Mouse (Mus musculus): ENCODE results near the gene Olfr1272. TPM values are rescaled to one million over a fixed set of nuclear protein-coding genes. Genes with fewer than 3 reads are reported as not detected.
"Not testable (repeated sequence)": the region's sequence is repeated elsewhere in the genome, so short reads cannot be mapped to it uniquely, and the experiment has no call there.

Gene Olfr1272
- total RNA-seq (2021), result not detected

GRCm38 (mm10) chr2:90292741-90293140, at the start of gene Olfr1272:
TSS of gene Olfr1272 (minus strand) at chr2:90292841.
- no peak for DNase-seq (ENCODE audit: extremely low spot score in 1 of 2, low spot score in 2 of 2)
- intact Hi-C loops (cut with DNase I), result no loop called here

DNA sequence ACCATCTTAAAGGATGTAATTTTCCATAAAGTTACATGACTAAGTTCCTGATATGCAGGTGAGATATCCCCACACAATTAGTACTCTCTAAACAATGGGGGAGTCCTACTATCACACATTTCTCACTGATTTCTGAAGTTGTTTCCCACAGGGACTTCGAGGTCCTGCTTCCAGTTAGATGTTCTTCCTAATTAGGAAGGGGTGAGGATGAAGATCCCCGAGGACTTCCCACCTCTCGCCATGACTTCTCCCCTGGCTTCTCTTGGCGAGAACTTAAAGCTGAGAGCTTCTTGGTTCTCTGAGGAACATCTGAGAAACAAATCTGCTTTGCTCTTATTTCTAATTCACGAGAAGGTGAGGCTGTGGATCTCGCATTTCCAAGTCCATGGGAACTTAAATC, 29.3 kb upstream of the Olfr1272 start, which contains the start of gene Gm13769:
Gene Gm13769, plus strand, starts transcription at position 301 of the 400 bp plus-strand sequence.
- intact Hi-C loops (cut with DNase I), result not testable (repeated sequence)

GRCm38 (mm10) chr2:90270932-90271331, 21.7 kb downstream of the Olfr1272 start, which contains the start of gene Olfr1271:
TSS of gene Olfr1271 (minus strand) at chr2:90271032.
- no peak for DNase-seq (ENCODE audit: extremely low spot score in 1 of 2, low spot score in 2 of 2)
- intact Hi-C loops (cut with DNase I), result no loop called here

More for the DNA sequence above, 29.3 kb upstream of the Olfr1272 start, which contains the start of gene Gm13769:
- not testable (repeated sequence) for DNase-seq (ENCODE audit: extremely low spot score in 1 of 2, low spot score in 2 of 2)

DNA sequence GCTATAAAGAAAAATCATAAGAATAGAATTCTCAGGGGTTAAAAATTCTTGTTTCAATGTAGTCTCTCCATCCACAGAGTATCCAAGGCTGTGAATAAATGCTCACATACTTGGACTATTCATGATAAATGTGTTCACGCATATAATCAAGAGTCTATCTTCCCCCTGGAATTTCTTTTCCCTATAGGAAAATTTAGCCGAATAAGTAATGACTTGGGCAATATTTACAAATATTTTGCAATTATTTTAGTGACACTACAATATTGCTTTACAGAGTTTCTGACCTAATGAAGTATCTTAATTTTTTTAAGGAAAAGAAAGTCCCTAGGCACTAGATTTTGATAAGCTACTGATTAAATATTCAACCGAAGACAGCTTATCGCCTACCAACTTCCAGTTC, 35.1 kb downstream of the Olfr1272 start, which contains the start of gene Olfr142:
Gene Olfr142, minus strand, starts transcription at position 101 of the 400 bp plus-strand sequence.
- DNase-seq (ENCODE audit: extremely low spot score in 1 of 2, low spot score in 2 of 2), result no peak

More for the DNA sequence above, 35.1 kb downstream of the Olfr1272 start, which contains the start of gene Olfr142:
- intact Hi-C loops (cut with DNase I), result no loop called here

Other genes with a start within 250 kb of the Olfr1272 start
- not detected for gene Olfr140, start 229.2 kb downstream of the Olfr1272 start, total RNA-seq (2021)
- not detected for gene Olfr1269, start 171.4 kb downstream of the Olfr1272 start, total RNA-seq (2021)
- gene Olfr32, start 150.5 kb downstream of the Olfr1272 start, total RNA-seq (2021), result not detected
- gene Olfr1270, start 139.8 kb downstream of the Olfr1272 start, total RNA-seq (2021), result not detected
- under 1 TPM in 1 of 2 experiments, not detected in 1; 0.17 TPM for gene Olfr1506, start 68.3 kb downstream of the Olfr1272 start, total RNA-seq (2021)
- gene Olfr142, start 35.2 kb downstream of the Olfr1272 start, total RNA-seq (2021), result not detected
- gene Olfr1271, start 21.8 kb downstream of the Olfr1272 start, total RNA-seq (2021), result not detected
- not detected for gene Gm13769, start 29.4 kb upstream of the Olfr1272 start, total RNA-seq (2021)
- not detected for gene Olfr1274-ps, start 105.8 kb upstream of the Olfr1272 start, total RNA-seq (2021)